Mouse (Mus musculus) bone marrow macrophage, adult 2 months (primary cell): ENCODE results near the gene Apoa5.

ENCODE experiments used
- CTCF ChIP-seq: IDR thresholded peaks from 2 replicates; pipeline ENCODE4 v1.5.1; 2012; ENCODE audit warnings: low read depth, mild to moderate bottlenecking, low read length, moderate library complexity
- POLR2A ChIP-seq: IDR thresholded peaks from 2 replicates; pipeline ENCODE4 v1.6.1; 2012; ENCODE audit warnings: mild to moderate bottlenecking, low read depth, low read length, borderline replicate concordance

DNA sequence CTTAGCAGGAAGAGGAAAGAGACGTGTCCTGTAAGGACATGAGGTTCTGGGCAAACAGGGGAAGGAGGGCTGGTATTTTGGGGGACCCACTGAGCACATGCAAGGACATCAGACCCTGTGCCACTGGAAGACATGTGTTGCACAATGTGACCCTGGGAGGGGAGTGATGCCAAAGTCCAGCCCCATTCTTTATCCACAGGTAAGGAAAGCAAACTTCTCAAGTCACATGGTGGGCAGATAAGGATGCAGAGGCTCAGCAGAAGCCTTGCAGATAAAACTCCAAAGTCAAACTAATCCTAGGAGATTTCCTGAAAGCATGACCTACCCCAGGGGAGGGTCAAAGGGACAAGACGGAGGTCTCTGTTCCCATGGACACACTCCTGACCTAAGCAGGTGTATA is 26.6 kb upstream of the Apoa5 start:
- TF ChIP-seq CTCF (no peak), POLR2A (no peak)
